Mouse (Mus musculus) layer of hippocampus, postnatal 25 days (tissue): ENCODE data around the gene Mog. TPM values are rescaled to one million over a fixed set of nuclear protein-coding genes. Genes with fewer than 3 reads are reported as not detected.

ENCODE experiments used
- total RNA-seq, 2 experiments: library from RNA; stranded (reverse); gene quantifications; 2 replicates each; pipeline ENCODE4 v1.2.3; 2021

Mog gene
- total RNA-seq, 2 experiments from 2014 or later: 96.8 to 121 TPM

Other genes with a start within 250 kb of the Mog start
- not detected for gene H2-M10.6, start 211.2 kb downstream of the Mog start, total RNA-seq
- gene Trim26, start 186.3 kb downstream of the Mog start, total RNA-seq: 10 to 100 TPM; 21.0 to 21.5 TPM
- not detected for gene Trim15, start 156.2 kb downstream of the Mog start, total RNA-seq
- under 1 TPM in 1 of 2 experiments, not detected in 1; 0.12 TPM for gene Trim10, start 153.8 kb downstream of the Mog start, total RNA-seq
- not detected for gene Trim40, start 133.3 kb downstream of the Mog start, total RNA-seq
- gene Trim31, start 125.3 kb downstream of the Mog start, total RNA-seq: under 1 TPM in 1 of 2 experiments, not detected in 1; 0.15 TPM
- gene Rnf39, start 80.5 kb downstream of the Mog start, total RNA-seq: 1 to 10 TPM; 3.2 to 6.4 TPM
- 100 to 1,000 TPM; 122 to 145 TPM for gene Ppp1r11, start 71.7 kb downstream of the Mog start, total RNA-seq
- gene Znrd1, start 64.8 kb downstream of the Mog start, total RNA-seq: 10 to 100 TPM; 36.1 to 39.9 TPM
- gene Znrd1as, start 64.8 kb downstream of the Mog start, total RNA-seq: 1 to 10 TPM; 5.6 to 7.1 TPM
- gene 2410137M14Rik, start 42.2 kb downstream of the Mog start, total RNA-seq: under 1 TPM in 1 of 2 experiments, not detected in 1; 0.32 TPM
- 1 to 10 TPM; 1.2 TPM for gene H2-M5, start 33.9 kb downstream of the Mog start, total RNA-seq
- 10 to 100 TPM; 14.5 to 21.7 TPM for gene Zfp57, start 22.2 kb downstream of the Mog start, total RNA-seq
- gene Gabbr1, start 22.6 kb upstream of the Mog start, total RNA-seq: 100 to 1,000 TPM; 706 to 708 TPM
- under 1 TPM in 1 of 2 experiments, not detected in 1; 0.14 TPM for gene Olfr90, start 65.1 kb upstream of the Mog start, total RNA-seq
- gene Olfr91, start 74.9 kb upstream of the Mog start, total RNA-seq: not detected
- not detected for gene Olfr92, start 96.7 kb upstream of the Mog start, total RNA-seq
- gene Olfr93, start 138.1 kb upstream of the Mog start, total RNA-seq: not detected
- not detected for gene Ubd, start 170.5 kb upstream of the Mog start, total RNA-seq
- gene Olfr94, start 177.6 kb upstream of the Mog start, total RNA-seq: not detected
- not detected for gene Olfr95, start 189.7 kb upstream of the Mog start, total RNA-seq
- gene Olfr96, start 196.7 kb upstream of the Mog start, total RNA-seq: not detected
- gene Olfr97, start 213.9 kb upstream of the Mog start, total RNA-seq: not detected
- not detected for gene Olfr98, start 240.4 kb upstream of the Mog start, total RNA-seq
- gene H2-M3, start 246.8 kb upstream of the Mog start, total RNA-seq: 1 to 10 TPM; 1.2 to 2.2 TPM